Mouse (Mus musculus) right cerebral cortex, postnatal 36 days (tissue): ENCODE results near the gene Pramef20.
"Not testable (repeated sequence)": the region's sequence is repeated elsewhere in the genome, so short reads cannot be mapped to it uniquely, and the experiment has no call there.

Experiments used
- DNase-seq, 2 experiments: peaks; one replicate each; pipeline ENCODE4 v3.0.0; 2022; ENCODE audit warnings: low spot score in 2 of 2, mixed read lengths in 1 of 2

Pramef20 gene

DNA sequence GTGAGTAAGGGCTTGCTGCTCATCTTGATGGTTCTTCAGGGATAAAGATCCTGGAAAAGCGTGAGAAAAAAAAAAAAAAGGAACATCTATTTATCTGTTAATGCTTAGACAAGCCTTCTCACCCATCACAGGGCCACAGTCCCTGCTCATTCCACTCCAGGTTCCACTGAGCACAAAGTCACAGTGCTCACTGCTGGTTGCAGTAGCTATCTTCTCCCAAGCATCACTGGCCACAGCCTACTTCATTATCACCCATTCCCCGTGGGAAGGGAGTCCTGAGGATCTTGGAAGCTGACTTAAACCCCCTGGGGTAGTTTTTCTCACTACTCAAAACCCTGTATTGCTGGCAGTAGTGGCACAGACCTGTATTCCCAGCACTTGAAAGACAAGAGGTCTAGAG lies at the start of gene Pramef20:
Gene Pramef20, minus strand, starts transcription at position 23 of the 400 bp plus-strand sequence.
- DNase-seq, result no peak

DNA sequence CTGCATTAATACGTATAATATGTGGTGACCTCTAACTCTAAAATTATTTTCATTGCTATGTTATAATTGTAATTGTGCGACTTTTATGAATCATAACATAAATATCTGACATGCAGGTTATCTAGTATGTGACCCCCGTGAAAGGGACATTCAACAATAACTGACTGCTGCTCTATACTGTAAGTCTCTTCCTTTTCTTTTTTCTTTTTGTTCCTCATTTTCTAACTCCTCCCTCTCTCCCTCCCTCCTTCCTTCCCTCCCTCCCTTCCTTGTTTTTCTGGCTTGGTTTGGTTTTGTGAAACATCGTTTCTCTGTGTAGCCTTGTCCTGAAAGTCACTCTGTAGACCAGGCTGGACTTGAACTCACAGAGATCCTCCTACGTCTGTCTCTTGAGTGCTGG lies 46.9 kb upstream of the Pramef20 start:
- no peak for DNase-seq

DNA sequence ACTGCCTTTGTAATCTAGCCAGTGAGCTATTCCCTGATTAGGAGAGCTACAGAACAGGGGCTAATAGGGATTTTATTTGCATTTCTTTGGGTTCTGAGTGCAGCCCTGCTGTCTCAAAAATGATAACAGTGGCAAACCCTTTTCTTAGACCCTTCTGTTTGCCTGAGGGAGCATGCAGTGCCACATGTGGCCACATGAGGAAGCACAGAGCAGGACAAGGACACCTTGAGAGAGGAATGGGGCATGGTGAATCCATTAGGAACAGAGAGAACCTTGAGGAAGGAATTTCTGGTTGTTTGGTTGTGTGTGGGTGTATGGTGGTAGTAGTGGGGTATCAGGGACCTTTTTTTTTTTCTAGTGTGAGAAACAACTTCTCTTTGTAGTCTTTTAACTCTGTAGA lies 42.9 kb upstream of the Pramef20 start:
- no peak for DNase-seq

DNA sequence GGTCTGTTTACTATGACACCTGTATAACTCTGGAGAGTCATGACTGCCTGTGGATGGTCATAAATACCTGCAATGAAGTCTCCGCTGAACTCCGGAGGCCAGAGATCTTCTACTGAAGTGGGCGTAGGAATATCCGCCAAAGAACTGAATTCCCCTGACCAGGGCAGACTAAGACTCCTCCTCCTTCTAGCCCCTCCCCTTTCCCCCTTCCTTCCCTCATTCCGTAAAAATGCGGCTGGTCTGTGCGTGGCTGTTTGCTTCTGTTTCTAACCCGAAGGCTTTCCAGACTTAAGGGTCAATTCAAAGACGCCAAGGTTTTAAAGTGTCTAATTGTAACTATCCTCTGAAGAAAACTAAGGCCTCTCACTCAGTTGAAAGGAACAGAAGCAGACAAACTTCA lies 30.6 kb upstream of the Pramef20 start, which contains the start of gene Pramef12:
Gene Pramef12, minus strand, starts transcription at position 175 of the 400 bp plus-strand sequence.
- no peak for DNase-seq

DNA sequence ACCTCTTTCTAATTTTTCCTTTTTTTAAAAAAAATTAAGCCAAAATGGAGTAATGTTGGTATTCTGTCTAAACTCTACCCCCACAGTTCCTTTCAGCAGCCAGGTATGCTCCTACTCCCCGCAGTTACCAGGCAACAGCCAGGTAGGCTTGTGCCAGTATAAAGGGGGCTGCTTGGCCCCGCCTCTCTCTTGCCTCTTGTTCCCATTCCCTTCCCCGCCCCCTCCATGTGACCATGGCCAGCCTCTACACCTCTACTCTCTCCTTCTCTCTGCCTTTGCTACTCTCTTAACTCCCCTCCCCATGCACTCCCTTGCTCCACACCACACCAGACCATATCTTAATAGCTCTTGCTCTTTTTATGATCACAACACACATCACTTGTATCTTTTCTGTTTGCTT lies 28.5 kb upstream of the Pramef20 start:
- DNase-seq, result no peak

DNA sequence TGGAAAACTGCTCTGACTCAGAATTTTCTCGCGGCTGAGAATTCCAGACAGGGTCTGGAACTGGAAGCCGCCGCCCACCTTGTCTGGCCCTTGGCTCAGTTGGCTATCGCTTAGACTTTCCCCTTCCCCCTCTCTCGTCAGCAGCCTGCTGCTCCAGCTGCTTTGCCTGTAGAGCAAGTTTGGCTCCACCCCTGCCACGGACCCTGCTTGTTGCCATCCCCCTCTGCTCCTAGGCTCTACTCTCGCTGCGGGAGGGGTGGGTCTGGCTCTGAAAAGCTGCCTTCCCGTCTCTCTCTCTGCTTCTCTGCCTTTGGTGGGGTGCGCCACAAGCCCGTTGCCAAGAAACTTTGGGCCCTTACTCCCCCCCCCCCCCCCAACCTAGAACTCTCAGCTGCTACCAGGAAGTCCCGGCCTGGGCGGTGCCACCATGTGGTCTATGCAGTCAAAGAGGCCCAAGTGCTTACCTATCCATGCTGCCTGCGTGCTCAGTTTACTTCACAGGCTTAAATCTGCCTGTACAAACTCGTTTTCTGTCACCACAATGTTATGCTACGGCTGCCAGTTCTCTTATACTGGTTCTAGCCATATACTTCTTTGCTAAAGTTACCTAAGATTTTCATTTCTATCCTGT lies 26.8 kb upstream of the Pramef20 start:
- no peak for DNase-seq

DNA sequence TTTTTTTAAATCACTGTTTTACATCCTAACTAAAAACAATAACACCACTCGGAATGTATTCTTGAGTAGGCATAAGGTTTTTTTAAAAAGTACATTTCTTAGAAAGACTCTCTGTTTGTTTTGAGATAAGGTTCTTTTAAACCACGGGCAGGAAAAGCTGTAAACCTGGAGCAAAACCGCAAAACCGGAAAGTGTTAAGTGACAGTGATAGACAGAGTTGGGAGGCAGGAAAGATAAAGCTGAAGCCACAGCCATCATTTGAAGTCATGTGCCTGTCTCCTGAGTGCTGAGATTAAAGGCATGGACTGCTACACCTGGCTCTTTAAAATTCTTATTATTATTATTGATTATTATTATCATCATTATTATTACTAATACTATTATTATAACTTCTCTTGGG lies 25.0 kb upstream of the Pramef20 start:
- DNase-seq, result no peak

DNA sequence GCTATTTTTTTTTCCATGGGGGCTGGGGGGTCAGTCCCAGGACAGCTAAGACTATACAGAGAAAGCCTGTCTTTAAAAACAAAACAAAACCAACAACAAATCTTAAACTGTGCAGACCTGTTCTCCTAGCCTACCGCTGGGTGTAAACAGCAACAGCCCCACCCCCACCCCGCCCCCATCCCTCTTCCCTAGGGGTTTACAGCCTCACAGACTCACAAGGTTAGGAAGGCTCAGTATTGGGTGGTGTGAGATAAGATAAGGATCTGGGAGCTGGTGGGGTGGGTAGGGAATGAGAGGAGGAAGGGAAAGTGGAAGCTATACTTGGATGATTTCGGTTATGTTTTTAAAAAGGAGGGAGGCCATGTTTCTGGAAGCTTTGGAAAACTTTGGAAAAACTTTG lies 18.6 kb upstream of the Pramef20 start:
- no peak for DNase-seq

DNA sequence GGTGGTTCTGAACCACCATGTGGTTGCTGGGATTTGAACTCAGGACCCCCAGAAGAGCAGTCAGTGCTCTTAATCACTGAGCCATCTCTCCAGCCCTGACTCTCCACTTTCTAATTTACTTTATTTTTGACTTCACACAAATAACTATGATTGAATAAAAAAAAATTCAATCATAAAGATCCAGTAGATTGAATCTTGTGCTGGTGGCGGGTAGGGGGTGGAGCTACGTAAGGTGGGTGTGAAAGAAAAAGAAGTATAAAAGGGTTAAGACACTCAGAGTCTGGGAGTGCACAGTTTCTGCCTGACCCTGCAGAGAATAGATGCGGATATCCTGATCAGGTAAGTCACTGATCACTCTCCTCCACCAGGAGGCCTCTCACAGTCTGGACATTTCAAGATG lies 20.1 kb downstream of the Pramef20 start, which contains the start of gene Gm13119:
Gene Gm13119, plus strand, starts transcription at position 301 of the 400 bp plus-strand sequence.
- not testable (repeated sequence) for DNase-seq

DNA sequence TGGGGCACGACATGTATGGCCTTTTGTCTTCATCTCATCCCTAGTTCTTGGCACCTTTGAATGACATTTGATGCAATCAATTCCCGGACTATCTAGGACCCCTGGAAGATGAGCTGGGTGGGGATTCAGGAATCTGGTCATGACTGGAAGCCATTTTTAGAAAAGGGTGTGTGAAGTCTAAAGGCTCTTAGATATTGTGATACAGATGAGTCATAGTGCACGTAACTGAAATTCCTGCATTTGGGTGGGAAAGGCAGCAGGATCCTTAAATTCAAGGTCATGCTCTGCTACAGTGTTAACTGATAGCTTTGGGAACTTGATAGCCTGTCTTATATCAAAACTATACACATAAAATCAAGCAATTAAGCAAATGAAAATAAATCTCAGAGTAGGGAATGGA lies 41.9 kb downstream of the Pramef20 start:
- DNase-seq, result not testable (repeated sequence)

DNA sequence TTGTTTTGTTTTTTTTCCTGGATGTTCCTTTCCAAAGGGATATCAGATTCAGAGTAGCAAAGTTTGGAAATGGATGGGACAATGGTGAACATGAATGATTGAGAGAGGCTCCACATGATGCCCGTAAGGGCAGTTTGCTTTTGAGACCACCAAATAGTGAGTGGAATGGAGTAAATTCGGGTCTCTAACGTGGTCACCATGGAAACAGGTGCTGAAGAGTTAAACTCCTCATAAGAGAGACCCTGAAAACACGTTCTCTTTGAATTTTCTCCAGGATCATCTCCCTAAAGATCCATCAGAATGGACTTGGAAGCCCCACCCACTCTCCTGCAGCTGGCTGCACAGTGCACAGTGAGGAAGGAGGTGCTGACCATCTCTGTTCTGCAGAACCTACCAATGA lies 47.8 kb downstream of the Pramef20 start, which contains the start of gene Gm13128:
Gene Gm13128, plus strand, starts transcription at position 301 of the 400 bp plus-strand sequence.
- DNase-seq, result not testable (repeated sequence)
